Mouse (Mus musculus) layer of hippocampus, postnatal 36 days (tissue): Measurements from ENCODE around the gene Dnajb7. TPM values are rescaled to one million over a fixed set of nuclear protein-coding genes. Genes with fewer than 3 reads are reported as not detected.

ENCODE experiments used
- DNase-seq, 2 experiments: peaks; one replicate each; pipeline ENCODE4 v3.0.0; 2022
- total RNA-seq, 2 experiments: library from RNA; stranded (reverse); gene quantifications; 2 replicates each; pipeline ENCODE4 v1.2.3; 2021

Gene Dnajb7
- total RNA-seq, 2 experiments from 2014 or later, result not detected

DNA sequence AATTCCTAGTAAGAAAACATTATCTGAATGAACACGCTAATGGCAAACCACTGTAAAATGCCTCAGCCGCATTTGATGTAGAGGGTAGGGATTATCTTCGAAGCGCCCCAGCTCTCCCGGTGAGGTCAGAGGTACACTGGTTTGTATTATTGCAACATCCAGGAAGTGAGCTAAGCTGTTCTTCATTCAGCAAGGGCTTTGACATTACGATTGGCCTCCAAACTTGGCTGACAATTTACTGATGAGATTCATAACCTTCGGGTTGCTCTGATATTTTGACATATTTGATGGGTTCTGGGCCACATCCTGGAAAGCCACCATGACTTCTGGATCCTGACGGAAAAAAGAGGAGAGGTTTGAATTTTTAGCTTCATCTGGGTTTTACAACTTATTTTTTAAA is 42.9 kb downstream of the Dnajb7 start:
- DNase-seq, result no peak

DNA sequence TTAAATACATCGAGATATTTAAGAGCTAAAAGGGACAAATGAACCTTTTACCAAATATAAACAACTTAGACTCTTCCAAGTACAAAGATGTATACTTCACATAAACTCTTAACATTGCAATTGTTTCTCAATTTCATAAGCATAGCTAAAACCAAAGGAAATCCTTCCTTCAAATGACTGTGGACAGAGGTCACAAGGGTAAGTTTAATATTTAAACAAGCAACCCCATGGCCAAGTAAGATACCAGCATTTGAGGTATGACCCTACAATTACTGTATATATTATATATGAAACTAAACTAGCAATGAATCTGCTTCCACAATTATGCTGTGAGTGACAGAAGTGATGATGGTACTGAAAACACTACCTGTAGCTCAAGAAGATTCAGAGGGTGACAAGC is 43.8 kb downstream of the Dnajb7 start:
- DNase-seq, result no peak

DNA sequence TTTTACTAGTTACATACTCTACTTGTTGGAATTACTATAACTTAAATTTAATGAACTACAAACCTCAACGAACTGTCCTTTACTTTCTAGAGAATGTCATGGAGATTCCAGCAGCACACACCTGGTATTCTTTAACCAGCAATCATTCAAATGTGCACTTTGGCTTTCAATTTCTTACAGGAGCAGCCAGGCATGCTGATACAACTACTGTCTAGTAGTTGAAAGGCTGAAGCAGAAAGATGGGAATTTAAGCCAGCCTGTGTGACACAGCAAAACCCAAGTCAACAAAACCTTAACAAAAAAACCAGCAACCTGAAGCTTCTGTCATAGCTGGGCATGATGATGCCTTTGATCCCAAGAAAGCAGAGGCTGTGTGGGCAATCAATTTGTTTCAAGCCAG is 45.6 kb downstream of the Dnajb7 start:
- DNase-seq, result no peak

DNA sequence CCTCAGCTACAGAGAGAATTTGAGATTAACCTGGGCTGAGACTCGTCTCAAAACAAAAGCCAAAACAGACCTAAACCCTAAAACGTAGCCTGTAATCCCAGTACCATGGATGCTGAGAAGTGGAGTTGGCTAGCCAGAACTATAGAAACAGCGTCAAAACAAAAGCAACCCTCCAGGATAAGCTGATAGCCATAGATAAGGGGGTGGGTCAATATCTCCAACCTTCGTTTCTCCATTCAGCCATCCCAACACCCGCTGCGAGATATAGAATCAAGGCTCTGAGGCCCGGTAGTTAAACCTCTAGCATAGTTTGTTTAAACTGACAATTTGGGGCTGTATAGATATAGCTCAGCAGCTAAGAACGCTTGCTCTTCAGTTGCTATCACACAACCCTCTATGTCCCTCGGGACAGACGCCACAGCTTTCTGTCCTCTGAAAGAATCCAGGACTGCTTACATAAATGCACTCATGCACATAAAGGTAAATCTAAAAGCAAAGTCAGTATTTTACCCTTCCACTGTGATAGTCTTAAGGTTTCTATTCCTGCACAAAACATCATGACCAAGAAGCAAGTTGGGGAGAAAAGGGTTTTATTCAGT is 46.6 kb downstream of the Dnajb7 start:
- DNase-seq, result no peak

GRCm38 (mm10) chr15:81361022-81361404 is 47.1 kb downstream of the Dnajb7 start:
- DNase-seq, result no peak

DNA sequence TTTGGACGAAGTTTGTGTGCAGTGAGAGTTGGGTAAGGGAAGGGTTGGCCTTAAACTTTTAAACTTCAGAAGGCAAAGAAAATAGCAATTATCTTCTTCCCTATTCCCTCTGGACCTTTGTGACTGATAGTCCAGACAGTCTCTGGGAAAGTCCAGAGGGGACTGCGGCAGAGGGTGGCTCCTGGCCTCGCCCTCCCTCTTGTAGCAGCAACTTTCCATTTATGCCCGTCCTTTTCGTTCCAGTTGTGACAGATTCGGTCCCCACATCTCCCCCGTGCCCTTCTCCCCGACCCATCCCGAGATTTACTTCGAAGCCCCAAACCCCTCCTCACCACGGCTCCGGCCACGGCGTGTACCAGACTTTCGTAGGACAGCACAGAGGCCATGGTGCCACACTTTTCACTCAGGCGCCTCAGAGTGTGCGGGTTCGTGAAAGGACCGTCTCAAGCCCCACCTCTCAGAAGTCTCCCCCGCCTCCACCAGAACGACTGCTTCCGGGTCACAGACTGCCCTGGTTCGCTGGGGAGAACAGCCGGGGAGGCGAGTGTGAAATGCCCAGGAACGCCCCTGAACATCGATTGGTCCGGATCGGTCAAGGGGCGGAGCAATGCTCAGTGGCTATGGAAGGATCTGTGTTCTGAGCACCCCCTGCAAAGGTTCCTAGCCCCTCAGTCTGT is 47.6 kb downstream of the Dnajb7 start, which contains the start of gene Slc25a17:
Gene Slc25a17 (minus strand): TSS at position 468 of the 677 bp plus-strand sequence.
- DNase-seq, result peak; percentile 91 to 92

- no peak for DNase-seq
These were observed 48.7 kb downstream of the Dnajb7 start for GRCm38 (mm10) chr15:81359421-81359820.

- DNase-seq, result no peak
These were observed 49.2 kb downstream of the Dnajb7 start for GRCm38 (mm10) chr15:81358943-81359342.

DNA sequence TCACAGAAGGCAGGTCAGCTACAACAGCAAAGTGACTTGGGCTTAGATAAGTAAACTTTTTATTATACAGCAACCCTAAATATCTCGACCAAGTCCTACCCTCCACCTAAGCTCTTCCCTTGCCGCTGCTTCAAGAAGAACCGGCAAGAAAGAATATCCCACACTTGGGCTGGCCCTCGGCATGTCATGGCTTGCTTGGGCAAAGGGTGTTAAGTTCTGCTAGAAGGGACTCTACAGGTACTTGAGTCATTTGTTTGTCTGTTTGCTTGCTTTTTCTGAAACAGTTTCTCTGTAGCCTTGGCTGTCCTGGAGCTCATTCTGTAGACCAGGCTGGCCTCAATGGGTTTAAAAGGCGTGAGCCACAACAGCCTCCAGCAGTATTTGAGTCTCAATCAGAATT is 51.2 kb downstream of the Dnajb7 start:
- DNase-seq, result no peak

Other genes starting within 250 kb of the Dnajb7 start
- 100 to 1,000 TPM in 1 of 2 experiments, 10 to 100 TPM in 1; 96.1 to 121 TPM for gene Mrtfa, start 217.5 kb downstream of the Dnajb7 start, total RNA-seq
- 10 to 100 TPM; 22.7 to 25.0 TPM for gene Mchr1, start 172.8 kb downstream of the Dnajb7 start, total RNA-seq
- 10 to 100 TPM; 39.8 to 44.0 TPM for gene Slc25a17, start 47.5 kb downstream of the Dnajb7 start, total RNA-seq
- 100 to 1,000 TPM; 177 to 181 TPM for gene St13, start 8.2 kb downstream of the Dnajb7 start, total RNA-seq
- gene Xpnpep3, start 8.2 kb downstream of the Dnajb7 start, total RNA-seq, result 10 to 100 TPM; 17.3 to 18.0 TPM
- 100 to 1,000 TPM; 137 TPM for gene Rbx1, start 58.0 kb upstream of the Dnajb7 start, total RNA-seq
- 10 to 100 TPM; 67.8 to 76.0 TPM for gene Ep300, start 177.1 kb upstream of the Dnajb7 start, total RNA-seq